Mouse (Mus musculus) lung, adult 18-20 months (tissue): ENCODE results near the gene Pot1a.

ENCODE experiments used
- DNase-seq, 2 experiments: peaks; one replicate each; pipeline ENCODE4 v3.0.0; 2022; ENCODE audit warnings: mixed read lengths in 2 of 2

The Pot1a gene

DNA sequence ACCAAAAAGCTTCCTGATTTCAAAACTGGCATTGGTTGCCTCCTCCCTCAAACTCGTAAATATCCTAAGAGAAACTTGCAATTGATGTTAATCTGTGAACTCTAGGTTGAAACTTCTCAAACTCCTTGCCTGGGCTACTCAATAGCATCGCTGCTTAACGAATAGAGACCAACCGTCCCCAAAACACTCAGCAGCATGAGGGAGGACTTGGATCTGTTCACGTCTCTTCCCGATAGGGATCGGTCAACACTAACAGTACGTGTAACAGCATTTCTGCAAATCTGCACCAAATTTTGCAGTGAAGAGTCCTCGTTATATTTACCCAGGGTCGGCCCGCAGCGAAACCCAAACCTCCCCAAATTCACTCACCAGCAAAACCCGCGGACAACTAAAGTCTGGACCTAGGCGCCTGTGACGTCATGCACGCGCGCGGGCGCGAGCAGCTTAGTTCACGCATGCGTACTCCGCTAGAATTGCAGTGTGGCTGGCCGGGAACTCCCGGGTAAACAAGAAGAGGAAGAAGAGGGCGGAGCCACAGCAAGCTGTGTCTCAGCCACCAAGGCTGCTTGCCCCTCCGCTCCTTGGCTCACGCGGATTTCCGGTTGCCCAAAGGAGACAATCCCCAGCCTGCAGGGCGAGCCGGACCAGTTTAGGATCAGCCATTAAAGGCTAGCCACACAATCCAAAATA, at the start of gene Pot1a:
Gene Pot1a, minus strand, starts transcription at position 441 of the 690 bp plus-strand sequence.
- peak; percentile 96 to 97 for DNase-seq

DNA sequence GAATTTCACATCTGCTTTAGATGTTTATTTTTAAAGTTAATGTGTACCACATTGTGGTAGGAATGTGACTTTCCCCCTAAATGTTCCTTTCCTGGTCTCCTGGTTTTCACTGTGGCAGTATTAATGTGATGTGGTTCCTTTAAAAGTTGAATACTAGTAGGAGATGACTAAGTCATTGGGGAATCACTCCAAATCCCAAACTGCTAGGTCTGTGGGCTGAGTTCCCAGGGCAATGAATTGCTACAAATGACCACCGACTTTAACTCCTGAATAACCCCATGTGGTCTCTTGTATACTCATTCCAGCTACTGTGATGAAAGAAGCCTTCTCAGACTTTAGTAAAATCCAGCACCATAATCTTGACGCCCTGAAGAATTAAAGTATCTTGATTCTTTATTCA, 27.2 kb upstream of the Pot1a start:
- DNase-seq = no peak

DNA sequence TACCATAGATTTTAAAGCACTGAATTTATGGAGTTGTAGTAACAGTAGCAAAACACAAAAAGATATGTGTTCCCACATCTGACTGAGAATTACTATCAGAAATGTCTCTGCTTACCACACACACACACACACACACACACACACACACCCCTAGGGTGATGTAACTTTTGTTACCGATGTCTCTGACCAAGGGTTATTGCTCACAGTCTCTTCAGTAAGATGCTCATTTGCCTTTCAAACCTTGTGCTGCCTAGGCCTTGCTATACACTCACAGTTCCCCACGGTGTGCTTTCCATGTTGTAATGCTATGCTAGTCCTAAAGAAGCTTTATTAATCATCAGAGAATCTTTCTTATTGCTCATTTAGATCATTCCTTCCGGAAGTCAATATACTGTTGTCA, 3.0 kb downstream of the Pot1a start:
- DNase-seq = no peak

DNA sequence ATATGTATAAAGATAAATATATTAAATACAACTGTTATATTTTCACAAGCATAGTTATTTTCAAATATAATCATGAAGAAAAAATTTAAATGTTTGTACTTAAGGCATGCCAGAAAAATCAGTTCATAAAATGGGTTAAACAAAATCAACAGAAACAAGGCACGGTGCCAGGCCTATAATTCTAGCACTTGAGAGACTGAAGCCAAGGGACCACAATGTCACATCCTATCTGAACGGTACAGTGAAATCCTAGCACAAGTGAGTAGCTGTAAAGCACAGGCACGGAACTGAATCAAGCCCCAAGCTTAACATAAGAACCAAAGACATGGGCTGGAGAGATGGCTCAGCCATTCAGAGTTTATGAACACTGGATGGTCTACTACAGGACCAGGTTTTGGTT, 6.8 kb downstream of the Pot1a start:
- no peak for DNase-seq

DNA sequence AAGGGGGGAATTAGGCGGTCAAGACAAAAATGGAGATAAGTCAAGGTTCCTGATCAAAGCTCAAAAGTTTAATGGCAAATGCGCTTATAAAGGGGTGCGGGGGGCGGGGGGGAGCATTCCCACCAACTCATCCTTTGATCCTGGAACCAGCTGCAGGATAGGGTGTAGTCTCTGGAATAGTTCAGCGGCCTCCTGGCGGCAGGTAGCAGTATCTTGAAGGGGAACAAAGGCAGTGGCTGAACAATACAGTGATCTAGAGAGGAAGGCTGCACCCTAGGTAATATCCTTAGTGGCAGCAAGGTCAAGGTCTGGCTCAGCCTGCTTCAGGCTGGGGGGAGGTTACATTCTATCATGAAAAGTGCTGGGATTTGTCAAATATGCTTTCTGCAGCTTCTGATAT, 7.8 kb downstream of the Pot1a start:
- DNase-seq = no peak

DNA sequence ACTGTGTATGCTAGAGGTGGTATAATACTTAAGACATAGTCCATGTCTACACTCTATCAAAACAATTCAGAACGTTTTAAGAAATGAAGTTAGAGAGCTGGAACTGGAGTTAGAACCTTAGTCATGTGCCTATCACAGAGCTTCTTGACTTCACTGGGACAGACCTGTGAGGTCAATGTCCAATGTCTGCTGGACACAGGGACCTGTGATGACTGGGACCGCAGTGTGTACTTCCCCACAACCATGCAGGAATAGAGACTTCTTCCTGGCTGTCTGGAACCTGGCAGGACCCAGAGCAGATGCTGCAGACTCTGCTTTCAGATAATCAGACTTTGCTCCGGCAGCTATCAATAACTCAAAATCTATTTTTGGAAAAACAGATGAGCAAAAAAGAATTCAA, 40.8 kb downstream of the Pot1a start:
- DNase-seq = no peak

DNA sequence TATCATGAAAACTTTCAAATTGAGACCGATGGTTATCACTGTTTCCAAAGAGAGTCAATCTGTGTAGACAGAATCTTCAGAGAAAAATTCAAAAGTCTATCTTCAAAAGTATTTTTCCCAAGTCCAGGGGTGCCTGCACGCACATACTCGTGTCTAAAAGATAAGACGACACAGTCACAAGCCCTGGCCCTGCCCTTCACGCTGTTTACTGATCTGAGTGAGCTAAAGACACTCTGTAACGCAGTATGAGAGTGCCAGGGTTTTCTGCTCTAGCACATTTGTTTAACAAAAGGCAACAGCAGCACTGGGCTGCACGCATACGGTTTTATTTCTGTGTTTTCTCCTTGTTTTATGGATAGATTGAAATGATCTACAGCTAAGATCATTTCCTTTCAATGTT, 41.5 kb downstream of the Pot1a start:
- DNase-seq = no peak

DNA sequence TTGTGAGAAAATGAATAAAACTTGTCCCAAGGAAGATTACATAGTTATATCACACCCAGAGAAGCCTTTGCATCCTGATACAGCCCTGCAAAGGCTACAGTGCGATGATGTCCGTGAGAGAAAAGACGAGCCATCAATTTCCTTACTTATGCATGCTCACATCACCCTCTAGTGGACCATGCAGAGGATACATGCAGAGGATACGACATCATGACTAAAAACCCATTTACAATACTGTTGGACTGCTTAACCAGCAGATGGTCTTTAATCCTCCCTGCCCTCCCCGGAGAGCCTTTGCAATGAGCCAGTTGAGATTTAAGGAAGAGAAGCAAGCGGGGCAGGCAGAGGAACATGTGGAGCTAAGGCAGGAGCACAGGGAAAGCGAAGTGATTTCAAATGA, 42.0 kb downstream of the Pot1a start:
- no peak for DNase-seq

DNA sequence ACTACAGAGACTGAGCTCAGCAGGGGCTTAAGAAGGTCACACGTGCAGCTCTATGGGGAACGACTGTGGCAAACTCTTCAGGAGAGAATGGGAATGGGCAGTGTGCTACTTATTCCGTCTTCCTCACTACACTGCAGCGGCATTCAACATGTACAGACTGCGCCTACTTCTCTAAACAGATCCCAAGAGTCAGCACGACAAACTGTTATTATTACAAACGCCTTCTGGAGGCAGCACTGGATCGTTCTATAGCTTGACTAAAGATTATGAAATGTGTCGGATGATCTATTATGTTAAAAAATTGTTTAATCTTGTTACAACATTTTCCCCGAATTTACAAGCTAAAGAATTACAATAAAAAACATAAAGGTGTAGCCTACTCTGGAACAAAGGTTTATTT, 42.8 kb downstream of the Pot1a start:
- no peak for DNase-seq

DNA sequence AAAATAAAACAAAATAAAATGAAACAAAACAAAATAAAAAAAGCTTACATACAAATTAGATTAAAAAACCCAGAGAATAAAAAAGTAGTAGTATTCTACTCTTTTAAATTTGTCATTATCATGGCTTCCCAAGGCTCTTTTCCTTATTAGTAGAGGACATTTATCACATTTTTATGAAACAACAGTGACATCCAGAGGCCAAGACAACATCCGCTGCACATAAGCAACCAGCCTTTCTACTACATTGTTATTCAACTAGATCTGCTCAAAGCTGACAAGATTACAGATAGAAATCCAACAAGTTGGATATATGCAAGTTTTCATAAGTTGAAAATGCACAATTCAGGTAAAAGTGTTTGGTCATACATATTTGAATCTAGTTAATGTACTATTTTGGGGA, 56.4 kb downstream of the Pot1a start:
- no peak for DNase-seq

DNA sequence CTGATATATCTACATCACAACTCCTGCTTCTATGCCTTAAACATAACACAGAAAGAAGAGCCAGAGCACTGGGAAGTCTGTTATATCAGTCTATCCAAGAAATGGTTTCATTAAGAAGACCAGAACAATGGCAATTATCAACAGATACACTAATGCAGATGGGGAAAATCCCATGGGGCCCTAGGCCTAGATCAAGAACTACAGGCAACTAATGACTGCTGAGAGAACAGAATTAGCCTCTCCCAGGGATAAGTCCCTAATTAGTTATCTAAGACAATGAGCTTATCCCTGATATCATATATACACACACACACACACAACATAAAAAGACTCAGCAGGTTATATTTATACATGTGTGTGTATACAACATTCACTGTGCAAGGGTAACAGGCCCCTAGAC, 72.5 kb downstream of the Pot1a start:
- DNase-seq = no peak

DNA sequence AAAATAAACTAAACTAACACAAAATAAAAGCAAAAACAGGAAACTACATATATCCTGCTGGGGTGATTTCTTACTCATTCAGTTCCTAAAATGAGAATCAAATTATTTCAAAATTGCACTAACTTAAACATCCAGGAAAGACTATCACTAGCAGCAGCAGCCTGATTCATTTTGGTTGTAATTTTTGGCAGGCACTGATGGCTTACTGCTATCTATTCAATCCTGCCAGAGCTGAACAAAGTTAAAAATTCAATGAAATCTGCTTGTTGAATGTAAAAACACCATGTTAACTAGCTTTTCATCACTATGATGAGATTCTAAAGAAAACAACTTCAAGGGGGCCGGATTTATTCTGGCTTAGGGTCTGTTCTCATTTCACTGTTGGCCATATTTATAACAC, 82.5 kb downstream of the Pot1a start:
- DNase-seq = no peak

DNA sequence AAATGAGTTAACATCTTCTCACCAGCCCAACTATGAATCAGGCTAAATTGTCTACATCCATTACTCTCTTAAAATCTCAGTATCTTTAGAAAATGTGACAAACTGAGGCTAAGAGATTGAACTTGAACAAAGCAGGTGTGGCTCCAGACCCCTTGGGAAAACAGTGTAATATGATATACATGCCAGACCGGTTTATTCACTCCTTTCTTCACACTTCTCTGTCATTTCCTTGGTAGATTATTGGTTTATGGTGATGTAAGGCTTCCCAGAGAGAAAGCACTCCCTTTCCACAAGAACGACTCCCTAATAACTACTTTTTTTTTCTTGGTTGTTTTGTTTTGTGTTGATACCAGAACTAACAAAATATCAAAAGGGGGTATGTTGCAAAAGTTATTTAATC, 98.4 kb downstream of the Pot1a start:
- no peak for DNase-seq

DNA sequence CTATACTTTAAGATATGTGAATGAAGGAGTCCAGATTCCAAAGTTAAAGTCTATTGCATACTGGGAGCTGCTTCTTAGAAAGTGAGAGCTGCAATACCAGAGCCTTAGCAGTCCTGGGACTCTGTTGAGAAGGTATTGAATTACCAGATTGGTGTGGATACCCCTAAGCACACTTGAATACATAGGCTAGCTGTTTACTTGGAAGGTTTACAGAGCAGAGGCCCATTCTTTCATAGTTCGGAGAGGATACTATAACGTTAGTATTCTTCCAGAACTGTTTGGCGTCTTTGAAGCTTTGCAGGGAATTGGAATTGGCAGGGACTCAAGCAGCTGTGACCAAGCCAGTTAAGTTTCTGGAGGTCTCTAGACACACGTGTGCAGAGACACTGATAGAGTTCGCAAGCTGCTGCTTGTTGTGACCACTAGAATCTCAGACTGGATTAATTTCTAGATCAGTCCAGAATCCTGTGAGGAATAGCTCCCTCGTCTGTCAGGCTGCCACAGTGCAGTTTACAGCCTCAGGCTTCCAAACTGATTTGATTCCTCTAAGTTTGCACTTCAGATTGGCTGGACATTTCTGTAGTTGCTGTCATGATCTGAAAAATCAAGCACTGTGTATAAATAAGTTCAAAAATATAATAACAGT, 99.7 kb downstream of the Pot1a start:
- no peak for DNase-seq

DNA sequence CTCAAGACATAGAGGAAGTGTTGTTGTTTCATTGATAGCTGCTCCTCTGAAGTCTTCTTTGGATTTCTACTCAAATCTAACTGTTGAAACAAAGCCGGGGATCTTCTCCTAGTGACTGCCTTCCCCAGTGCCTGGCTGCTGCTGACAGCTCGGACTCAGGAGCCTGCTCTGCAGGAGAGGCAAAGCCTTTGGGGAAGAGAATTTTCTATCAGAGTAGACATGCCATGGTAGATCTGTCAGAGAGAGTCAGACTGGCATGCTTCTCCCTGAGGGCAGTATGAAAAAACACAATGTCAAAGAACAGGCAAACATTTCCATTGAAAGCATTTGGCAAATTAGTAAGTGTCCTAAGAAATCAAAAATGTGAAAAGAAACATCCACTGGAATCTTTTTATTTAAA, 109.1 kb downstream of the Pot1a start:
- DNase-seq = no peak
